Mouse (Mus musculus) T-helper 1 cell (primary cell): ENCODE results near the gene Uap1.
"Not testable (repeated sequence)": the region's sequence is repeated elsewhere in the genome, so short reads cannot be mapped to it uniquely, and the experiment has no call there.

Experiments used
- in situ Hi-C: fragments of 300-600 bp; cut with MboI, MseI; formaldehyde crosslinking; loops from one replicate; pipeline ENCODE4 v1.15.1; 2025; ENCODE audit warnings: high pct_unique_total_duplicates

The Uap1 gene

DNA sequence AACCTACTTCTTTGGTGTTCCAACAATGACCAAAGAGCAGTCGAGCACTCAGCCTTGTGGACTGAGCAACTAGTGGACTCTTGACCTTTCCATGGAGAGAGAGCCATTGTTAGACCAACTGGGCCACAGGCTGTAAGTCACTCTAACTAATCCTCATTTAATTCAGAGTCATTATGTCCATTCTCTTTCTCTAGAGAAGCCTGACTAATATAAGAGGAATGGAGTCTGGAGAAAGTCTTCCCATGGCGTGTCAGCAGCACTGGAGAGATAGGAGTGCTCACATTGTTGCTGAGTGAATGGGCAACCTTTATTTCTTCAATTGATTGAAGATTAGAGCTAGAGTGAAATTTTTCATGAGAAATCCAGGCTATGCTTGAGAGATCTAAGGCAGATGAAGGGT, 50.1 kb downstream of the Uap1 start:
- in situ Hi-C loops: loop anchor here (25.0 kb wide), 1 partner anchor 587 kb away; the partner anchor contains the start of gene Nuf2

DNA sequence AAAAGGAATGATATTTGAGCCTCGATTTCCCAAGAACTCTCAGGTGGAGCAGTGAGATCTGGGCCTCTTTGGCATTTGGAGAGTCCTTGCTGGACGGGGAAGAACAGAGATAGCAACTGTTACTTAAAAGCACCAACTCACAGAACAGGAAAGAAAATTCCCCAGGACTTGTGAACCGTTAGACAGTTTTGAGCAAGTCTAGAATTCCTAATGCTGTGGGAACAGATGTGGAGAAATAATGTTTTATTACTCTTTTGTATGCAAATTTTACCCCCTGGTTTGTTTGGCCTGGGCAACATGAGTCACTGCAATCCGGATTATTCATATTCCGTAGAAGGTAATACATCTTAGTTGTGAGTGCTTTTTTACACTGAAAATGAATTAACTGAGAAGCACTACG, 61.1 kb downstream of the Uap1 start:
- in situ Hi-C loops: no loop called here

DNA sequence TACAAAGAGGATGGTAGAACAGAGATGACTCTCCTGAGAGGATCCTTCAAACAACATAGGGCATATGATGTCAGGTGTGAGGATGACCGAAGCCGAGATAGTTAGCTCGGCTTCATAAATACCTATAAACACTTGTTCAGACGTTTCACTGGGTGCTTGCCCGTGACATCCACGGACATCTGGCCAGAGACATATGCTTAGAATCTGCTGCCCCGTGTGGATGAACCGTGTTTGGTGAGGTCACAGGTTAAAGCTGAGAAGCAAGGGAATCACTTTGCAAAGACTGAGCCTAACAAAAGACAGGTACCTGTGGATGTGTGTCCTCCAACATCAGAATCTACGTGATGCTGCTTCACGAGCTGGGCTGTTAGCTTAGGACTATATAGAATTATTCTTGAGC, 62.5 kb downstream of the Uap1 start:
- in situ Hi-C loops: no loop called here

DNA sequence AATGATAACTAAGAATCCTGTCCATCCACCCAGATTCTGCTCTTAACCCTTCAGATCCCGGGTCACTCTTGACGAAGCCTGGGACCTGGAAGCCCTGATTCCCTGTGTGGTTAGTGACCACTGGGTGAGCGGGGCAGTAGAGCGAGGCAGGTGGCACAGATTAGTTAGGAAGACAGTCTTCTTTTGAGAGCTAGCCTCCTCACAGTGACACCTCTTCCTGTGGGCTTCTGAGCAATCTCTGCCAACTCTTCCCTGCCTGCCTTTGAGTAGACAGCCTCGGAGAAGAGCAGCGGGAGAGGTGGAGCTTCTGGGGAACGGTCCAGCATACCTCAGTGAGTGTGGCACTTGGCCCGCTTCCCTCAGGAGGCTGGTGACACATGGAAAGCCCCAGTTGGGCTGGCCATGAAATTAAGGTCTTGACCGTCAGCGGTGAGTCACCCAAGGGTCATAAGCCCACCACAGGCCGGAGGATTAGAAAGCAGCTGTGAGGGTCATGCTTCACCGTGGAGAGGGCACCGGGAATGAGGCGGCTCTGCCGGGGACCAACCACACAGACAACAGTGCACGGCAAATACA, 63.0 kb downstream of the Uap1 start:
- in situ Hi-C loops: no loop called here

DNA sequence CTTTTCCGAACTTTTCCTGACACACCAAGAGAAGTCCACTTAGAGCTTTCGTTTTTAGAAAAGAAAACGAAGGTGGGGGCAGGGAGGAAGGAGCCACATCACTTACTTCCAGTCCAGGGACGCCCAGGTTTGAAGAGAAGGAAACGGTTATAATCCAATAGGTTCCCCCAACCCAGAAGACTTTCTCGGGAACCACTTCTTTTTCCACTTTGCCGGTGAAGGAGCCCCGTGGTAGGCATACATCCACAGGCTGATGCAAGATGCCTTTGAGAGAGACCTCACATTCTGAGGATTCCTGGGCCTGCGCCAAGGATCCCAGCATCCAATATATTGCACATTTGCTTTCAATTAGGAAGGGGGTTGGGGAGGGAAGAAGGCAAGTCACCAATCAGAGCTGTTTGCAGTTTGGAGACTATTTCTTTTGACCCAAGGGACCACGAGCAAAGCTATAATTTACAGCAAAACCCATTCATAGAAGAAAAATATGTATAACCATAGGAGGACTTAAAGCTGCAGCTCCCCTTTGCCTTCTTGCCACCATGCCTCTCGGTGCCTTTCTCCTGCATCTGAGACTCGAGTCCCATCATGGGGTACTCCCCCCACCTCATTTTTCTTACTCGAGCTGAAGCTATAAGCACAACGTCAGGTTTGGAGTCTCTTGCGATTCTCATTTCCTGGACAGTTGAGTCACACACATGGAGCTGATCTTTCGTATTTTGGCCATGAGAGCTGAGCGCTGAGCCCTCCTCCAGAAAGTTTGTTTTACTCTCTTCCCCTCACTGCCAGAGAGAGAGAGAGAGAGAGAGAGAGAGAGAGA, 64.0 kb downstream of the Uap1 start, which contains the start of gene Ddr2:
Gene Ddr2 (minus strand): TSS at position 247 of the 817 bp plus-strand sequence.
- in situ Hi-C loops: no loop called here

DNA sequence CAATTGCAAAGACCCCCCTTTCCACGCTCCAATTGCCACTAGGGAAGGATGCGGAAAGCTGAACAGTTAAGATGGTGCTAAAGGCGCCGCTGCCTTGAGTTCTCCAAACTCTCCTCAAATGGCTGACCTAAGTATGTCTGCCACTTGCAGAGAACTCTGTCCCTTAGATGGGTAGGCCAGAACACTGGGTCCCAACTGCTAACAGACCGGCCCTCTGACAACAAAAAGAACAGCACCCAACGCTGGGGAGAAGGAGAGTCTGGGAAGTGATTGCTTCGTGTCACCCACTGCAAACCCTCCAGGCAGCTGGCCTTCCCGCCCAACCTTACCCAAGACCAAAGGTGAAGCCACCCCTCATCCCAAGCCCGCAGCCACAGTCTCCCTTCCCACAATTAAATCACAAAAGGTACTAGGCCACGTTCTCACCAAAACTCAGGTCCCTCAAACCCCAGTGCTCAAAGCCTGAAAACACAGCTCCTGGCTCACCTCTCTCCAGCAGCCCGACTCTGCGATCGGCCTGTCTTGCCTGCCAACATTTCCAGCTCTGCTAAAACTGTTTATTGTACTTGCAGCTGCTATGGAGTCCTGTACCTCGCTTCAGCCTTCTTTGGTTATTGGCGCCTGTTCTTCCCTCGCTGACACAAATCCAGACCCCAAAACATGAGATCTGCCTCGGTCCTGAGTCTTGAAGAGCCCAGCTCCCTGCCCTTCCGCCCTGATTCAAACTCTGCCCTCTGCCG, 64.8 kb downstream of the Uap1 start:
- in situ Hi-C loops: no loop called here

DNA sequence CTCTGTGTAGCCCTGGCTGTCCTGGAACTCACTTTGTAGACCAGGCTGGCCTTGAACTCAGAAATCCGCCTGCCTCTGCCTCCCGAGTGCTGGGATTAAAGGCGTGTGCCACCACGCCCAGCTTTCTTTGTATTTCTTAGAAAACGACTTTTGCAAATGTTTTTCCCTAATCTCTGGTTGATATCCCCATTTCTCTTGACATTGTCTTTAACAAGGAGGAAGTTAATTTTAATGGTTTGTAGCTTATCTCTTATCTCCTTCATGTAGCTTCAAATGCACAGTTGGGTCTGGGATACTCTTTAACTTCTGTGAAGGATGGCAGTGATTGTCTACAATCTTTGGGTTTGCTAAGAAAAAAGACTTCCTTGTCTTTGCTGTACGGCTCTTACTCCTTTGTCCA, 71.9 kb downstream of the Uap1 start:
- in situ Hi-C loops: not testable (repeated sequence)
